Comparison of ENCODE assay signal across 8 mouse cellular contexts in the genomic region with DNA sequence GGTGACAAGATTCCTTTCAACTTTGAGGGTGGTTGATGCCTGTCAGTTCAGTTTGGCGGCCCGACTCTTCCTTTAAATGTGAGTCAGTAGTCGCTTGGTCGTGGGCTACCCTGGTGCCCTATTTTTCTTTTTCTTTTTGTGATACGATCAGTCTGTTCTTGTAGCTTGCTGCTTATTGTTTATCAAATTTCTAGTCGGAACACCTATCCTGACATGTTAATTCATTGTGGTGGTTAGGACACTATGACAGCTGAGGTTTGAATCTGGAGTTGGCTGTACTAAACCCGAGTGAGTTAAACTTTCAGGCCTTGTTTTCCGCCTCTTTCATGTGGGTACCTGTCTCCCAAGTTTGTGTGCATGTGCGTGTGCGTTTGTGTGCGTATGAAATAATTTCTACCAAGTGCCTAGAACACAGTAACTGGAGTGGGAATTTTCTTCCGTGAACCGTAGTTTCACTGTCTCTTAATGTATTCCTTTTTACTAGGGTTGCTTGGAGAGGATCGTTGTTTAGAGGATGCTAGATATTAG. TPM values are rescaled to one million over a fixed set of nuclear protein-coding genes. Genes with fewer than 3 reads are reported as not detected.
DNase-seq lines count a peak whose midpoint lies in the region; ATAC-seq and TF ChIP-seq lines count a peak whose summit lies in the region.

No protein-coding gene starts in this region.

- H3K9me3 ChIP-seq in limb, embryonic 12.5 days, result no peaks in the 10 kb centered on the region
- no peaks in the 10 kb centered on the region for H3K9me3 ChIP-seq in stomach, embryonic 16.5 days (replicated peaks; ENCODE audit: control insufficient read depth, low read length)

- no peak overlapping the region for H3K27ac ChIP-seq in cerebellum, adult 2 months (ENCODE audit: insufficient read depth, low read length)
- H3K27ac ChIP-seq in limb, embryonic 12.5 days, result peak overlapping the region; percentile 95
- H3K27ac ChIP-seq in stomach, embryonic 16.5 days (ENCODE audit: low read length), result peak overlapping the region; percentile 89

- no peak for TF ChIP-seq POLR2A in cerebellum, adult 2 months (IDR thresholded peaks at IDR 0.05; ENCODE audit: borderline replicate concordance, insufficient read depth, low read length)

- intact Hi-C loops in left cerebral cortex, postnatal 10 days (cut with DNase I), result loop anchor here (10.0 kb wide), 1 partner anchor 157 kb away; no protein-coding TSS in a partner anchor

- no peak for TF ChIP-seq CTCF in cerebellum, adult 2 months (IDR thresholded peaks at IDR 0.05; ENCODE audit: borderline replicate concordance, insufficient read depth, low read depth, low read length)

- H3K27me3 ChIP-seq in cerebellum, adult 2 months (ENCODE audit: control insufficient read depth, insufficient read depth, low read length), result no peaks in the 10 kb centered on the region
- no peaks in the 10 kb centered on the region for H3K27me3 ChIP-seq in limb, embryonic 12.5 days
- H3K27me3 ChIP-seq in stomach, embryonic 16.5 days (ENCODE audit: control insufficient read depth, insufficient read depth, low read length), result no peaks in the 10 kb centered on the region

- peak overlapping the region; percentile 96 for H3K9ac ChIP-seq in limb, embryonic 12.5 days (replicated peaks)
- H3K9ac ChIP-seq in stomach, embryonic 16.5 days (ENCODE audit: low read length), result peak overlapping the region; percentile 96

- H3K4me1 ChIP-seq in cerebellum, adult 2 months (ENCODE audit: control insufficient read depth, insufficient read depth, low read length), result no peaks in the 10 kb centered on the region
- H3K4me1 ChIP-seq in limb, embryonic 12.5 days (replicated peaks), result peaks cover 16% of the 10 kb centered on the region
- H3K4me1 ChIP-seq in stomach, embryonic 16.5 days (ENCODE audit: control insufficient read depth, insufficient read depth, low read length), result peaks cover 16% of the 10 kb centered on the region

- no peak for DNase-seq in cerebellum, adult 2 months
- DNase-seq in cerebellum, adult 9-11 months, result no peak
- peak; percentile 31 for DNase-seq in thymus, postnatal 14 days
- DNase-seq in thymus, adult 18-20 months, result no peak
- DNase-seq in adrenal gland, adult 8-10 months, result no peak
- no peak for DNase-seq in left cerebral cortex, postnatal 10 days (ENCODE audit: extremely low spot score in 1 of 2, low spot score in 2 of 2)

- peaks cover 46% of the 10 kb centered on the region for H3K36me3 ChIP-seq in limb, embryonic 12.5 days
- H3K36me3 ChIP-seq in stomach, embryonic 16.5 days (ENCODE audit: control insufficient read depth, insufficient read depth, low read length), result peaks cover 7% of the 10 kb centered on the region; the same call in 1 of the 2 replicates

- 2% methylated on average over 14 of the region's 14 CpGs for WGBS in cerebellum, adult 2 months
- WGBS in limb, embryonic 12.5 days, result 6% methylated on average over 14 of the region's 14 CpGs
- WGBS in stomach, embryonic 16.5 days, result 2% methylated on average over 14 of the region's 14 CpGs

- no peak for ATAC-seq in limb, embryonic 12.5 days (ENCODE audit: insufficient number of reproducible peaks, insufficient read depth, low FRiP score, low TSS enrichment, low read depth)
- ATAC-seq in stomach, embryonic 16.5 days (ENCODE audit: insufficient read depth, low FRiP score), result no peak

- H3K4me2 ChIP-seq in limb, embryonic 12.5 days, result peak overlapping the region; percentile 81
- peak overlapping the region; percentile 87 for H3K4me2 ChIP-seq in stomach, embryonic 16.5 days (ENCODE audit: low read depth, low read length)

- peak overlapping the region; percentile 95 for H3K4me3 ChIP-seq in cerebellum, adult 2 months (replicated peaks; ENCODE audit: insufficient read depth, low read depth, low read length)
- H3K4me3 ChIP-seq in limb, embryonic 12.5 days (replicated peaks), result peak overlapping the region; percentile 97
- peak overlapping the region; percentile 88 for H3K4me3 ChIP-seq in stomach, embryonic 16.5 days (replicated peaks; ENCODE audit: low read length)

RNA-seq across cellular contexts. Expression of a gene that starts 0.7 kb away (rescaled TPM):
- 134 and 135 TPM in 2 replicates for polyA plus RNA-seq in cerebellum, adult 2 months (2012; rRNA removed)
- 219 and 237 TPM in 2 replicates for polyA plus RNA-seq in limb, embryonic 12.5 days (2016; fragmentation: Nextera tagmentation; extraction: Ambion mirVana)
- 150 and 165 TPM in 2 replicates for polyA plus RNA-seq in stomach, embryonic 16.5 days (2015; fragmentation: Nextera tagmentation; extraction: Ambion mirVana)
- total RNA-seq in adrenal gland, adult 8-10 months (2022), result 100 to 1,000 TPM; 102 to 164 (median 148) TPM
- 10 to 100 TPM; 72.7 to 76.2 TPM for total RNA-seq in left cerebral cortex, postnatal 10 days (2021)

RNA-seq across cellular contexts. Expression of a gene that starts 13.3 kb away (rescaled TPM):
- 169 and 170 TPM in 2 replicates for polyA plus RNA-seq in cerebellum, adult 2 months (2012; rRNA removed)
- 206 and 215 TPM in 2 replicates for polyA plus RNA-seq in limb, embryonic 12.5 days (2016; fragmentation: Nextera tagmentation; extraction: Ambion mirVana)
- 137 and 143 TPM in 2 replicates for polyA plus RNA-seq in stomach, embryonic 16.5 days (2015; fragmentation: Nextera tagmentation; extraction: Ambion mirVana)
- 100 to 1,000 TPM; 111 to 137 (median 123) TPM for total RNA-seq in adrenal gland, adult 8-10 months (2022)
- 10 to 100 TPM; 87.9 to 93.9 TPM for total RNA-seq in left cerebral cortex, postnatal 10 days (2021)

RNA-seq across cellular contexts. Expression of a gene that starts 16.3 kb away (rescaled TPM):
- polyA plus RNA-seq in cerebellum, adult 2 months (2012; rRNA removed), result 116 and 119 TPM in 2 replicates
- polyA plus RNA-seq in limb, embryonic 12.5 days (2016; fragmentation: Nextera tagmentation; extraction: Ambion mirVana), result 168 and 169 TPM in 2 replicates
- 146 and 148 TPM in 2 replicates for polyA plus RNA-seq in stomach, embryonic 16.5 days (2015; fragmentation: Nextera tagmentation; extraction: Ambion mirVana)
- total RNA-seq in adrenal gland, adult 8-10 months (2022), result 100 to 1,000 TPM in 3 of 4 experiments, 10 to 100 TPM in 1; 90.9 to 138 (median 118) TPM
- total RNA-seq in left cerebral cortex, postnatal 10 days (2021), result 10 to 100 TPM; 68.1 to 69.0 TPM

RNA-seq across cellular contexts. Expression of a gene that starts 16.7 kb away (rescaled TPM):
- 15.9 and 20.2 TPM in 2 replicates for polyA plus RNA-seq in cerebellum, adult 2 months (2012; rRNA removed)
- polyA plus RNA-seq in limb, embryonic 12.5 days (2016; fragmentation: Nextera tagmentation; extraction: Ambion mirVana), result 50.2 and 51.5 TPM in 2 replicates
- polyA plus RNA-seq in stomach, embryonic 16.5 days (2015; fragmentation: Nextera tagmentation; extraction: Ambion mirVana), result 88.9 and 96.9 TPM in 2 replicates
- total RNA-seq in adrenal gland, adult 8-10 months (2022), result 10 to 100 TPM; 54.8 to 73.9 (median 63.9) TPM
- total RNA-seq in left cerebral cortex, postnatal 10 days (2021), result 1 to 10 TPM; 7.2 to 8.9 TPM

RNA-seq across cellular contexts. Expression of a gene that starts 17.0 kb away (rescaled TPM):
- polyA plus RNA-seq in cerebellum, adult 2 months (2012; rRNA removed), result 0.33 and 0.65 TPM in 2 replicates
- 2.7 and 3.5 TPM in 2 replicates for polyA plus RNA-seq in limb, embryonic 12.5 days (2016; fragmentation: Nextera tagmentation; extraction: Ambion mirVana)
- 1.1 and 2.1 TPM in 2 replicates for polyA plus RNA-seq in stomach, embryonic 16.5 days (2015; fragmentation: Nextera tagmentation; extraction: Ambion mirVana)
- total RNA-seq in adrenal gland, adult 8-10 months (2022), result 1 to 10 TPM in 3 of 4 experiments, under 1 TPM in 1; 0.64 to 4.4 (median 1.8) TPM
- total RNA-seq in left cerebral cortex, postnatal 10 days (2021), result 1 to 10 TPM; 1.3 to 2.2 TPM
